Mouse (Mus musculus): ENCODE results near the gene Casp3. TPM values are rescaled to one million over a fixed set of nuclear protein-coding genes. Genes with fewer than 3 reads are reported as not detected.

Casp3 gene
- polyA plus RNA-seq, 1 experiment from 2014 or later, result 181 TPM

- WGBS, result under 1% methylated on average over 19 of the region's 19 CpGs
- no peaks in the 10 kb centered on the region for H3K9me3 ChIP-seq (ENCODE audit: control insufficient read depth, low read length)
- no peaks in the 10 kb centered on the region for H3K4me1 ChIP-seq (ENCODE audit: control insufficient read depth, insufficient read depth, low read length)
- peak overlapping the region; percentile 44 for H3K4me3 ChIP-seq (ENCODE audit: low read depth, low read length)
- H3K27ac ChIP-seq (ENCODE audit: low read depth, low read length), result peak overlapping the region; percentile 71
- peak overlapping the region; percentile 43 for H3K9ac ChIP-seq (replicated peaks; ENCODE audit: low read depth, low read length)
- H3K36me3 ChIP-seq (ENCODE audit: control insufficient read depth, insufficient read depth, low read length), result no peaks in the 10 kb centered on the region
- no peaks in the 10 kb centered on the region for H3K27me3 ChIP-seq (ENCODE audit: control insufficient read depth, insufficient read depth, low read length)
- H3K4me2 ChIP-seq (ENCODE audit: low read depth, low read length), result peak overlapping the region; percentile 40; the same call in 1 of the 2 replicates
- ATAC-seq (ENCODE audit: low read depth), result peak; percentile 100
Observed at GRCm38 (mm10) chr8:46686664-46687336, 69.7 kb downstream of the Casp3 start.

Other genes starting within 250 kb of the Casp3 start
- 19.9 and 21.8 TPM in 2 replicates for gene Acsl1, start 146.3 kb upstream of the Casp3 start, polyA plus RNA-seq (2014; fragmentation: Nextera tagmentation; extraction: Ambion mirVana)
- gene Cenpu, start 65.3 kb upstream of the Casp3 start, polyA plus RNA-seq (2014; fragmentation: Nextera tagmentation; extraction: Ambion mirVana), result 6.7 and 7.0 TPM in 2 replicates
- gene Primpol, start 79 bp upstream of the Casp3 start, polyA plus RNA-seq (2014; fragmentation: Nextera tagmentation; extraction: Ambion mirVana), result 7.9 and 9.0 TPM in 2 replicates
- 8.9 and 10.6 TPM in 2 replicates for gene Irf2, start 122.4 kb downstream of the Casp3 start, polyA plus RNA-seq (2014; fragmentation: Nextera tagmentation; extraction: Ambion mirVana)